Mouse (Mus musculus): ENCODE results near the gene Gpr26. TPM values are rescaled to one million over a fixed set of nuclear protein-coding genes. Genes with fewer than 3 reads are reported as not detected.

Gpr26 gene
- polyA plus RNA-seq, 2 experiments: 0.03 TPM; not detected in 1

DNA sequence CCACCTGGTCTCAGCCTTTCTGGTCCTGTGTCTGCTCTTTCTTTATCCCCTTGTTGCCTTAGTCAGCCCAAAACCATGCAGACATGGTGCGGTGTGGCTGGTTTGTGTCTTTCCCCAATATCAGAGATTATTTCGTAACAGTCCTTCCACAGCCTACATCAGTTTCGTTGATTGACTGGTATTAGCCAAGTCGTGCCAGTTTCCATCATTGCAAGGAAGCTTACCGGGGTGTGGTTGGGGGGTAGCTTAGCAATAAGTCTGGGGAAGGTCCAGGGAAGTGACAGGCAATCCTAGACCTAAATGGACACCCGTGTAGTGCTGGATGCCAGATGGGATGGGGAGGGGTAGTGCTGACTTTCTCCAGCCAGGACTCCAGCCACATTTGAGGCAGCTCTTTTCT, 59.3 kb downstream of the Gpr26 start:
- WGBS: 69% methylated on average over 6 of the region's 6 CpGs
- H3K36me3 ChIP-seq (ENCODE audit: control insufficient read depth, insufficient read depth, low read length): no peaks in the 10 kb centered on the region
- DNase-seq (ENCODE audit: low spot score) (no peak), ATAC-seq (ENCODE audit: low FRiP score, low read depth) (no peak)
- H3K27me3 ChIP-seq (ENCODE audit: control insufficient read depth, insufficient read depth, low read length): no peaks in the 10 kb centered on the region
- TF ChIP-seq POLR2A (IDR thresholded peaks at IDR 0.05; ENCODE audit: borderline replicate concordance, extremely low read depth, insufficient read depth, insufficient read length): no peak
- no peak overlapping the region for H3K27ac ChIP-seq (replicated peaks; ENCODE audit: low read depth, low read length)
- H3K4me3 ChIP-seq (replicated peaks; ENCODE audit: low read length): no peak overlapping the region
- no peaks in the 10 kb centered on the region for H3K9me3 ChIP-seq (ENCODE audit: control insufficient read depth, low read length)
- no peak overlapping the region for H3K9ac ChIP-seq (ENCODE audit: low read depth, low read length, severe bottlenecking)
- H3K4me2 ChIP-seq (replicated peaks; ENCODE audit: low read depth, low read length, severe bottlenecking): no peak overlapping the region
- peaks cover 3% of the 10 kb centered on the region; the same call in 1 of the 2 replicates for H3K4me1 ChIP-seq (ENCODE audit: control insufficient read depth, insufficient read depth, low read length)

DNA sequence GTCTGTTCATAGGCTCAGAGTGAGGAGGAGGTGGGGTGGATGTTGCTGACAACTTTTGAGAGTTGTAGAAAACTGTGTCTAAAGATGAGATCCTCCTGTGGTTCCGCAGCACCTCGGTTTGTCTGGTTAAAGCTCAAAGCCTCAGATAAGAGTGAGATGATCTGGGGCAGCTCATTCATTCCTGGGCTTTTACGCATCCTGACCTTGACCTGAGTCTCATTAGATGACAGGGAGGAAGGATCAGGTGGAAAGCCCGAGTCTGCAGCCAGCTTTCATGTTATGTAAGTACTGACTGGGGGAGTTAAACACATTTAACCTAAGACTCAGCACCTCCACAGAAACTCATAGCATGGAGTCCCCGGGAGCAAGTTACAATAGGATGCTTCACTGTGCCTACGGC, 60.4 kb downstream of the Gpr26 start:
- WGBS: 63% methylated on average over 6 of the region's 6 CpGs
- no peak overlapping the region for H3K27ac ChIP-seq (replicated peaks; ENCODE audit: low read depth, low read length)
- ATAC-seq (ENCODE audit: low FRiP score, low read depth) (no peak), DNase-seq (ENCODE audit: low spot score) (no peak)
- H3K4me3 ChIP-seq (replicated peaks; ENCODE audit: low read length): no peak overlapping the region
- H3K36me3 ChIP-seq (ENCODE audit: control insufficient read depth, insufficient read depth, low read length): no peaks in the 10 kb centered on the region
- no peak for TF ChIP-seq POLR2A (IDR thresholded peaks at IDR 0.05; ENCODE audit: borderline replicate concordance, extremely low read depth, insufficient read depth, insufficient read length)
- no peak overlapping the region for H3K4me2 ChIP-seq (replicated peaks; ENCODE audit: low read depth, low read length, severe bottlenecking)
- no peak overlapping the region for H3K9ac ChIP-seq (ENCODE audit: low read depth, low read length, severe bottlenecking)
- H3K27me3 ChIP-seq (ENCODE audit: control insufficient read depth, insufficient read depth, low read length): no peaks in the 10 kb centered on the region
- peaks cover 3% of the 10 kb centered on the region; the same call in 1 of the 2 replicates for H3K4me1 ChIP-seq (ENCODE audit: control insufficient read depth, insufficient read depth, low read length)
- H3K9me3 ChIP-seq (ENCODE audit: control insufficient read depth, low read length): no peaks in the 10 kb centered on the region

DNA sequence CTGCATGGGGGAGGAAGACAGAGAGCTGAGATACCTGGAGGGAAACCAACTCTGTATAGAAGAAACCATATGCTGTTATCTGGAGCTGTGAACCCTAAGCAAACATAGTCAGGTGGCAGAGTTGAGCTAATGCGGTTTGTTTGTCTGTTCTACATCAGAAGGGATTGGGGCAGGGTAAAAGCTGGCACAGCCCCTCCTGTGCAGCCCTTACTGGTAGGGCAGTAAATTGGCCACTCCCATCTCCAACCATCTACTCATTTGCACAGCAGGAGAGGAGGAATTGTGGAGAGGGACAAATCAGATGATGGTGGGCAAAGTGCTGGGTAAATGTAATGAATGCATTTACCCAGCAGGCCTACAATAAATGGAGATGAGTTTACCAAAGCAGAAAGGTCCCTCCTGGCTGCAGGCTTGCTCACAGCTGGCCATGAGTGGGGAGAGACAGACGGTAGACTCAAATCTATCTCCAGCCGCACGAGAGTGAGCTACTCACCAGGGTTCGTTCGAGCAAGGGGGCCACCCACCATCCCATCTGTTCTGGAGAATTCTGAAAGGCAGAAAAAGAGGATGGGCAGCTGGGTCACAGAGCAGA, 65.8 kb downstream of the Gpr26 start:
- H3K27ac ChIP-seq (replicated peaks; ENCODE audit: low read depth, low read length): no peak overlapping the region
- 44% methylated on average over 6 of the region's 6 CpGs for whole genome bisulfite sequencing
- no peaks in the 10 kb centered on the region for H3K27me3 ChIP-seq (ENCODE audit: control insufficient read depth, insufficient read depth, low read length)
- no peak overlapping the region for H3K4me2 ChIP-seq (replicated peaks; ENCODE audit: low read depth, low read length, severe bottlenecking)
- no peak overlapping the region for H3K4me3 ChIP-seq (replicated peaks; ENCODE audit: low read length)
- ATAC-seq (ENCODE audit: low FRiP score, low read depth) (no peak), DNase-seq (ENCODE audit: low spot score) (no peak)
- H3K4me1 ChIP-seq (ENCODE audit: control insufficient read depth, insufficient read depth, low read length): peaks cover 7% of the 10 kb centered on the region; the same call in 1 of the 2 replicates
- H3K36me3 ChIP-seq (ENCODE audit: control insufficient read depth, insufficient read depth, low read length): no peaks in the 10 kb centered on the region
- no peak for TF ChIP-seq POLR2A (IDR thresholded peaks at IDR 0.05; ENCODE audit: borderline replicate concordance, extremely low read depth, insufficient read depth, insufficient read length)
- no peak overlapping the region for H3K9ac ChIP-seq (ENCODE audit: low read depth, low read length, severe bottlenecking)
- H3K9me3 ChIP-seq (ENCODE audit: control insufficient read depth, low read length): no peaks in the 10 kb centered on the region

Other genes with a start within 250 kb of the Gpr26 start
- gene Cpxm2, start 188.3 kb downstream of the Gpr26 start, polyA plus RNA-seq (2012; rRNA removed): 29.5 and 31.4 TPM in 2 replicates
- gene Cpxm2, start 188.3 kb downstream of the Gpr26 start, polyA plus RNA-seq (2014; fragmentation: Nextera tagmentation; extraction: Ambion mirVana): 47.1 and 62.3 TPM in 2 replicates

Measured in limb, embryonic 14.5 days (tissue).